Mouse (Mus musculus) cerebellum, postnatal 36 days (tissue): ENCODE measurements around the gene Msx3.

Experiments used
- DNase-seq, 2 experiments: peaks; one replicate each; pipeline ENCODE4 v3.0.0; 2021 to 2022; ENCODE audit warnings: mixed read lengths in 2 of 2

Msx3 gene

GRCm38 (mm10) chr7:140048361-140049114 lies at the start of gene Msx3:
Gene Msx3 (minus strand): TSS chr7:140049089.
- DNase-seq = no peak

GRCm38 (mm10) chr7:140098466-140098865 lies 49.6 kb upstream of the Msx3 start:
- DNase-seq = no peak

- DNase-seq = no peak
Measured at GRCm38 (mm10) chr7:140096055-140096454, 47.2 kb upstream of the Msx3 start.

DNA sequence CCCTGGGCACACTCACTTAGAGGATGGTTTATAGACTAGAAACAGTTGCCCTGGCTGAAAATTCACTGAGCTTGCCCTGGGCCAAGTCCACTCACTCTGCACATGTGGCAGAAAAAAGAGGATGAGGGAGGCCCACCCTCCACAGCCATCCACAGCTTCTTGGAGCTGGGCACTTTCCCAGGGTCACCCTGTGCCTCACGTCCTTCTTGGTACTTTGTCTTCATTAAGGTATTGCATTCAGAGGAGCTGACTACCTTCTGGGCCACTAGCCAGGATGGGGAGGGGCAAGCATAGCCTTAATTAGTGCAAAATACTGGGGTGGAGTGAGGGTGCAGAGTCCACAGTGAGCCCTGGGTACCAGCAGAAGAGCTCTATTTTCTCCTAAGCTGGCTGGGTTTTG lies 46.7 kb upstream of the Msx3 start:
- DNase-seq = no peak

- DNase-seq = no peak
Measured at GRCm38 (mm10) chr7:140094954-140095353, 46.1 kb upstream of the Msx3 start.

GRCm38 (mm10) chr7:140092924-140093528 lies 44.1 kb upstream of the Msx3 start, which contains the start of gene Prap1:
Gene Prap1 (plus strand): TSS chr7:140093395.
- no peak for DNase-seq

DNA sequence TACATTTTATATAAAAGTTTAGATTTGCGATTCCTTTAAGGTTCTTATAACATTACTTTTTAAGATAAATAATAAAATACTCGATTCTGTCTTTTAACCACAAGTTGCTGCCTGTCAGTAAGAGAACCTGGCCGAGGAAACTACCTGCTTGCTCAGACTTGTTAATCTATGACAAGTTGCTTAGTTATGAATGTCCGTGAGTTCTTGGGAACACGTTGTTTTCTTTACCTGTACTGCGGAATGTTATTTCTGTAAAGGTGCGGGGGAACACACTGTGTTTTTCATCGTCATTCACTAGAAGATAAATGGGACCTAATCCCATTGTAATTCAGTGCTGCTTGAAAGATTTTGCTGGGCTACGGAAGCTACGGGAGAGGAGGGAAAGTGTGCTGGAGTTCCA lies 41.7 kb upstream of the Msx3 start:
- no peak for DNase-seq

DNA sequence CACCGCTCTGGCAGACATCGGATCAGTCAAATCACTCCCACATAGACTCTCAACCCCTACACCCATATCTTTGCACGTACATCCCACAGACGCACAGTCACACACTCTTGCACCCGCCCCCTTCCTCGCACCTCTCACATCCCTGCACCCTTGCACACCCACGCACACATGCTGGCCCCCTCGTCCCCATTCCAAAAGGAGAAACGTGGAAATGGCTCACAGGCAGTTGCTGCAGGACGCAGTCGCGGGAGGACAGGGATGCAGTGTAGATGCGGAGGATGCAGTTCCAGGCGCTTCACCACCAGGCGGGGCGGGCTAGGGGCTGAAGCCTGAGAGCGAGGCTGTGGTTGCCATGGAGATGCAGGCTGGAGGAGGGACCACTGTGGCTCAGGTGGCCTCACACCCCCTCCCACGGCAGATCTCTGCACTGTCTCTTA lies 33.4 kb upstream of the Msx3 start, which contains the start of gene Caly:
Gene Caly (minus strand): TSS at position 307 of the 437 bp plus-strand sequence.
- DNase-seq = peak; percentile 75 to 79

GRCm38 (mm10) chr7:140081408-140082241 lies 32.7 kb upstream of the Msx3 start:
- DNase-seq = peak; percentile 50 to 58

- DNase-seq = peak; percentile 90 to 94
Measured at GRCm38 (mm10) chr7:140080503-140081156, 31.7 kb upstream of the Msx3 start.

- DNase-seq = peak; percentile 83 to 87
Measured at GRCm38 (mm10) chr7:140078711-140079110, 29.8 kb upstream of the Msx3 start.

GRCm38 (mm10) chr7:140077698-140078097 lies 28.8 kb upstream of the Msx3 start:
- DNase-seq = no peak

DNA sequence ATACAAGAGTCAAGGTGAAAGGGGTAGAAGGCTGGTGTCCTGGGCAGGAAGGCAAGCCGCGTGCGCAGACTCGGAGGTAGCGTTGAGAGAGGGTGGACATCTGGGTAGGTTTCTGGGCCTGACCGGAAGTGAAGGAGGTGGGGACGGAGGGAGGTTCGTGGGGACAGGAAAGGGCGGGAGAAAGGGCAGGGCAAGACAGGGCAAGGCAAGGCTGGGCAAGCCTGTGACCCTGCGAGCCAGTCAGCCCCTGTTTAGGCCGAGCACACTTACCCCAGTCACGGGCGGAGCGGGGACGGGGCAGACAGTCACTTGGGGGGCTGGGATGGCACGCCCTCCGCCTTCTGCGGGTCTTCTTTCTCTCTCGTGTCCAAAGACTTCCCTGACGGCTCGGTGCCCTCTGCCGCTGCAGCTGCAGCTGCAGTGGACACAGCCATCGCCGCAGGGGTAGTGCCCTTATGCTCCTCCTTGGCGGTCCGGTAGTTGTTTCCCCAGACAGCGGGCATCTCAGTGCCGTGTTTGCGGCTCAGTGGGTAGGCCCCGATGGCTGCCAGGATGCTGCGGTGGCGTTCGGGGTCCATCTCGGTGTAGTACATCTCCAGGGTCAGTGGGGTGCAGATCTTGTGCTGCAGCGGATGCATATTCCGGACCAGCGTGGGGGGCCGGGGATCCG lies 21.3 kb upstream of the Msx3 start:
- DNase-seq = no peak

DNA sequence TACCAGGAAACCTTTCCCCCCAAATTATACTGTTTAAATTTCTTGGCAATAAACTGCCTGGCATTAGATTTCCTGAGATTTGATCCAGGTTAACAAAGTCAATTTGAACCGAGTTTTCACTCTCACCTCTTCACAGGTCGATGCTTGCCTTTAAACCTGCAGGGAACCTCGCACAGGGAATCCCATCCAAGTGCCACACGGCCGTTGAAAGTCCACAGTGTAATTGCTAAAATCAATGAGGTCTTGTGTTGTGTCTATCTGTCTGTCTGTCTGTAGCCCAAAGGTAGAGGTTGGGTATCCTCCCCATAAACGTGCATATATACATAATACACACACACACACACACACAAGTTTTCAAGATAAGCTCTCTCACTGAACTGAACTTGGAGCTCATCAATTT lies 18.5 kb upstream of the Msx3 start:
- DNase-seq = no peak

DNA sequence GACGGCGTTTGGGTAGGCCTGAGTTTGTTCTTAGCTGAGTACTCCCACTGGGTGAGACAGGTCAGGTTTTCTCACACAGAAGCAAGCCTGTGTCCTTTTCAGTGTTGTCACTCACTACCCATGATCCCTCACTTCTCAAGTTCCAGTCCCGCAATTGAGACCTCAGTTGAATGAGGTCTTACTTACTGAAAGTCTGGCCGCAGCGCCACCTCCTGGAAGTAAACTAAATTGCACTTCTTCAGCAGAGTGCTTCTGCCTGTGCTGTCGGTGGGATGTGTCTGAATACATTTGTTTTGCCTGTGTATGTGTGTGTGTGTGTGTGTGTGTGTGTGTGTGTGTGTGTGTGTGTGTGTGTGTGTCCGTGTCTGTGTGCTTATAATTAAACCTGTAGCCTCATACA lies 14.2 kb upstream of the Msx3 start:
- DNase-seq = peak; percentile 71 to 74

DNA sequence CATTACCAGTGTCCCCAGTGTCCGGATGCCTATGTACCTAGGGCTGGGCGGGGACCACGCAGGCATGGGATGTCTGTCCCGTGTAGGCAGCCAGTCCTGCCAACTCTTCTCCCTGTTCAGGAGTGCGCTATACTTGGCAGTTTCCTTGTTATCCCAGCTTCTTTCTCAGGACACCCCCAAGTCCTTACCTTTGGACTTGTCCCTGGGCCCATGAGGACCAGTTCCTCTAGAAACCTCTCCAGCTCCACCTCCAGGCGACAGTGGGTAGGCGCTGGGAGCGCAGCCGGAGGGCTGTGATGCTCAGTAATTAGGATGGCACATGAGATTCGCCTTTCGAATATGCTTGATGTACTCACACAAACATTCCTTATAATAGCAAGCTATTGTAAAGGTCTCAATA lies 13.4 kb upstream of the Msx3 start:
- DNase-seq = no peak

DNA sequence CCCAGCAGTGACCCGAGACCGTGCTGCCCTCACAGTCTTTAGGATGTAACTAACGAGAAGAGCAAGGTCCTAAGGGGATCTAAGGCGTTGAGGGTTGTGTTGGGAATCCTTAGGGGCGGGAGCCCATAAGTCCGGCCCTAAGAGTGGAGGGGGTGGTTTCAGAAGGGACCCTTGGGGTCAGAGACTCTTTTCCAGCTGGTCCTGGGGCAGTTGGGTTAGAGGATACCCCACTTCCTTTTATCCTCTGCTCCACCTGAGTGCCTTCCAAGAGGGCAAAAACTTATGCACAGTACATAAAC lies 12.9 kb upstream of the Msx3 start:
- DNase-seq = no peak

- no peak for DNase-seq
Measured at GRCm38 (mm10) chr7:140060936-140061831, 12.3 kb upstream of the Msx3 start.

DNA sequence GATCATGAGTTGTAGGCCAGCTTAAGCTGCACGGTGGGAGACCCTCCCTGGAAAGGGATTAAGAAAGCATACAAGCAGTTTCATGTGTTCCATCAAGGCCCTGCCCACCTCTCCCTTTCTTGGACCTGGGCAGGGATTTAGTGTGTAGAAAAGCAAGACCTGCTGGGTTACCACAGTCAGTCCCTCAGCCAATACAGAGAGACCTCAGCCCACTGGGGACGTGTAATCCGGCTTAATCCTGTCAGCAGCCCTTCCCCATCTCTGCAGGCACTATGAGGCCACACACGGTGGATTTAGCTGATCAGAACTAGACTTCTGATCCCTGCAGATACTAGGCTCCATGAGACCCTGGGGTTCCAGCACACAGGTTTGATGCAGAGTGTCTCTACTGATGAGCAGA lies 10.7 kb upstream of the Msx3 start:
- no peak for DNase-seq

DNA sequence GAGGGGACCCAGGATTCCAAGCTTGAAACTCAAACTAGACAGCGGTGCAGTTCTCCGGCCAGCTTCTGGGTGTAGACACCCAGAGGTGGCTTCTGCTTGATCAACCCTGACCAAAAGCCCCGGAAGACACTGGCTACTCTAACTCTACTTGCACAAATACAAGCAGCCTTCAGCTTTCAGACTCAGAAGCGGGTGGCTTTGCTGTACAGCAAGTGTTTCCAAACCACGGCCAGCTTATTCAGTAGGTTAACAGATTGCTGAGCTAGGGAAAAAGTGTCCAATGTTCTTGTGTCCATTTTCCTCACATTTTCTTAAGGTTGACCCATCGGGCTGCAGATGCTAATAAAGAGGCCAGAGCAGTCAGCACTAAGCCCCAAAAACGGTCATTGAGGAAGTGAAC lies 9.6 kb upstream of the Msx3 start:
- DNase-seq = no peak
